Mouse (Mus musculus) lung, embryonic 16.5 days (tissue): ENCODE results near the gene Ccdc36. TPM values are rescaled to one million over a fixed set of nuclear protein-coding genes. Genes with fewer than 3 reads are reported as not detected.

Experiments
- ATAC-seq: fragments of 200-750 bp; cut with Nextera tagmentation; 2 replicates; pipeline ENCODE4 v1.8.0; 2017; ENCODE audit warnings: low read depth, mild to moderate bottlenecking, moderate library complexity
- H3K27ac ChIP-seq: fragments of 300-500 bp; sonication (generic); 2 replicates; pipeline ENCODE4 v1.5.1; 2014; ENCODE audit warnings: mild to moderate bottlenecking, control low read depth, low read length
- H3K27me3 ChIP-seq: fragments of 300-500 bp; sonication (generic); 2 replicates; pipeline ENCODE4 v1.6.1; 2014; ENCODE audit warnings: low read depth, low read length, mixed read lengths; ENCODE audit not compliant: control insufficient read depth, insufficient read depth
- H3K36me3 ChIP-seq: fragments of 300-500 bp; sonication (generic); 2 replicates; pipeline ENCODE4 v1.6.1; 2014; ENCODE audit warnings: low read length; ENCODE audit not compliant: control insufficient read depth, insufficient read depth
- H3K4me1 ChIP-seq: fragments of 300-500 bp; sonication (generic); replicated peaks from 2 replicates; pipeline ENCODE4 v1.6.1; 2014; ENCODE audit warnings: low read length, mixed read lengths; ENCODE audit not compliant: control insufficient read depth, insufficient read depth
- H3K4me2 ChIP-seq: fragments of 300-500 bp; sonication (generic); 2 replicates; pipeline ENCODE4 v1.6.1; 2014; ENCODE audit warnings: low read depth, low read length, control low read depth
- H3K4me3 ChIP-seq: fragments of 300-500 bp; sonication (generic); 2 replicates; pipeline ENCODE4 v1.5.1; 2014; ENCODE audit warnings: mild to moderate bottlenecking, low read length, control low read depth
- H3K9ac ChIP-seq: fragments of 300-500 bp; sonication (generic); 2 replicates; pipeline ENCODE4 v1.6.1; 2014; ENCODE audit warnings: low read length, control low read depth
- H3K9me3 ChIP-seq: fragments of 300-500 bp; sonication (generic); 2 replicates; pipeline ENCODE4 v1.6.1; 2016; ENCODE audit warnings: low read length; ENCODE audit not compliant: control insufficient read depth
- WGBS: fragments of 180-500 bp; shearing (Covaris S2); extraction: QIAGEN DNeasy Blood & Tissue Kit; methylation state at CpG from one replicate; pipeline ENCODE4 v1.1.7; 2014; 5-methylcytosine and 5-hydroxymethylcytosine counted together
- polyA plus RNA-seq: library from polyadenylated mRNA; unstranded; fragments of >200 nt; fragmentation: Nextera tagmentation; extraction: Ambion mirVana; gene quantifications from 2 replicates; pipeline ENCODE4 v1.2.1, GENCODE M21; 2015

Ccdc36 gene
- polyA plus RNA-seq, 1 experiment from 2014 or later, result 2.6 TPM

- Histone ChIP-seq H3K4me2 (no peak overlapping the region), H3K27ac (no peak overlapping the region), H3K36me3 (peaks cover 22% of the 10 kb centered on the region), H3K27me3 (no peaks in the 10 kb centered on the region), H3K4me1 (no peaks in the 10 kb centered on the region), H3K4me3 (no peak overlapping the region), H3K9me3 (no peaks in the 10 kb centered on the region), H3K9ac (no peak overlapping the region)
- ATAC-seq, result no peak
- WGBS, result 91% methylated on average over 6 of the region's 6 CpGs
Observed at GRCm38 (mm10) chr9:108394191-108394590, 34.1 kb downstream of the Ccdc36 start.

DNA sequence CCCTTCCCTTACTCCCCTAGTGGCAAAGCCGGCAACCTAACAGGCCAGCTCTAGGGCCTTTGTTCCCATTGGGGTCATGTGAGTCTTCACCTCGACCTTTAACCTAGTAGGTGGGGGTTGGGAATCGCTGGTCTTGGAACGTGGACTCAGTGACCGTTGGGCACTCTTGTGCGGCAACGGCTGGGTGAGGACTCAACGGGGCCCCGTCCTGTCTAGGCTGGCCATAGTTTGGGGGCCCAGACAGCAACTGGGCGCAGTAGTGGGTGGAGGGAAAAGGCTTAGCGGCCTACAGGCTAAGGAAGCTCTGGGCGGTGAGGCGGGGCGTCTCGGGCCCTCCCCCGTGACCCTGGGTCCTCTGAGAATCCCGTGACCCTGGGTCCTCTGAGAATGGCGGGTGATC, 35.6 kb downstream of the Ccdc36 start, which contains the start of gene 1700102P08Rik:
TSS of gene 1700102P08Rik (plus strand) at position 130 of the 400 bp plus-strand sequence.
- no peaks in the 10 kb centered on the region for H3K4me1 ChIP-seq
- H3K27me3 ChIP-seq, result no peaks in the 10 kb centered on the region
- no peak within 1 kb of the TSS for H3K27ac ChIP-seq
- H3K4me3 ChIP-seq, result no peak within 1 kb of the TSS
- no peaks in the 10 kb centered on the region for H3K9me3 ChIP-seq
- 74% methylated on average over 18 of the region's 18 CpGs for WGBS
- ATAC-seq, result no peak
- no peak within 1 kb of the TSS for H3K4me2 ChIP-seq
- no peak within 1 kb of the TSS for H3K9ac ChIP-seq
- H3K36me3 ChIP-seq, result peaks cover 32% of the 10 kb centered on the region

DNA sequence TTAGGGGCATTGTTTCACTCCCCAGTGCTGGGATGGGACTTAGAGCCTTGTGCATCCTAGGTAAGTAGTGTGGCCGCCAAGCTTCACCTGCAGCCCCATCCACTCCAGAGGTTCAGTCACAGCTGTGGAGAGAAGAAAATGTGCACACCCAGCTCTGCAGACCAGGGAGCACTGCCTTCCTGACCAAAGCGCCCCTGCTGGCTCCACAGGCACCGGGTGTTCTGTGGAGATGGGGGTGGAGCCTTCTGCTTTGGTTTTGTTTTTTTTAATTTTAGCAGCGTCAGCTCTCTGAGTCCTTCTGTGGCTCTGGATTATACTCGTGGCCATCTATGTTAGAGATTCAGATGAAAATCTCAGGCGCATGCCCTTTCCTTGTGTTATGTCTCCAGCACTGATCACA, 39.1 kb downstream of the Ccdc36 start:
- no peak overlapping the region for H3K4me2 ChIP-seq
- H3K9ac ChIP-seq, result no peak overlapping the region
- no peaks in the 10 kb centered on the region for H3K9me3 ChIP-seq
- ATAC-seq, result no peak
- 74% methylated on average over 6 of the region's 6 CpGs for WGBS
- no peak overlapping the region for H3K4me3 ChIP-seq
- H3K27ac ChIP-seq, result no peak overlapping the region
- H3K4me1 ChIP-seq, result no peaks in the 10 kb centered on the region
- peaks cover 56% of the 10 kb centered on the region for H3K36me3 ChIP-seq
- H3K27me3 ChIP-seq, result no peaks in the 10 kb centered on the region

- Histone ChIP-seq H3K4me3 (no peak overlapping the region), H3K27ac (no peak overlapping the region), H3K27me3 (no peaks in the 10 kb centered on the region), H3K4me1 (no peaks in the 10 kb centered on the region), H3K9ac (no peak overlapping the region), H3K9me3 (no peaks in the 10 kb centered on the region), H3K4me2 (no peak overlapping the region), H3K36me3 (peaks cover 60% of the 10 kb centered on the region)
- 72% methylated on average over 10 of the region's 10 CpGs for WGBS
- no peak for ATAC-seq
Observed at GRCm38 (mm10) chr9:108388601-108389000, 39.7 kb downstream of the Ccdc36 start.

DNA sequence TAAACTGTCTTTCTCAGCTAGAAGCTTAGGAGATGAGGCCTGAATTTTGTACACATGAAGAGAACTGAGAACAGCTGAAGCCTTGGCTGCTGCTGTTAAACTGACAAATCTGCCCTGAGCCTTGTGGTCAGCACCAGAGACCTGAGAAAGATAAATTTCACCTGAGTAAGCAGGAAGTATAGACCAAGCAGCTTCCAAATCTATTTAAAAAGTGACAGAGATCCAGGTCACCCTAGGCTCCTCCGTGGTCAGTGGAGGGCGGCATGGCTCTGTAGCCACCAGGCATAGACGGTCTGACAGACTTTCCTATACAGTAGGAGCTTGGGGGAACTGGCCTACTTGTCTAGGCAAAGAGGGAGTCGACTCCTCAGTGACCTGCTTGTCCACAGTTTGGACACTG, 41.5 kb downstream of the Ccdc36 start:
- WGBS, result 83% methylated on average over 4 of the region's 4 CpGs
- no peak overlapping the region for H3K4me2 ChIP-seq
- no peak overlapping the region for H3K4me3 ChIP-seq
- no peaks in the 10 kb centered on the region for H3K9me3 ChIP-seq
- no peak for ATAC-seq
- H3K4me1 ChIP-seq, result no peaks in the 10 kb centered on the region
- H3K27me3 ChIP-seq, result no peaks in the 10 kb centered on the region
- no peak overlapping the region for H3K9ac ChIP-seq
- H3K36me3 ChIP-seq, result peaks cover 59% of the 10 kb centered on the region
- no peak overlapping the region for H3K27ac ChIP-seq

DNA sequence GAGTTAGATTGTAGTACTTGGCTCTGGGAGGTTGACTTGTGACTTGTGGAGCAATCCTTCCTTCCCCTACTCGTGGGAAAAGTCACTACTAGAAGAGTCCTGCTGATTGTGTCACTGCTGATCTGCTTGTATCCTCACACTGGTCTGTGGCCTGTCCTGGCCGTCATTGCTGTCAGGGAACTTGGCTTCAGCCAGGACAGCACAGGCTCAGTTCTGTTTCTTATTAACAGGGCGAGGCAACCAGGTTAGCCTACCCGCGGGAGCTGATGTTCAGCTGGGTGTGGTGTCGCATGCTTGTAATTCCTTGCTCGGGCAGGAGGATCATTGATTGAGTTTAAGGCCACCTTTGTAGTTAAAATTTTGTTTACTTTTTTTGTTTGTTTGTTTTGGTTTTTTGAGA, 43.3 kb downstream of the Ccdc36 start:
- Histone ChIP-seq H3K9me3 (no peaks in the 10 kb centered on the region), H3K27ac (no peak overlapping the region), H3K4me2 (no peak overlapping the region), H3K27me3 (no peaks in the 10 kb centered on the region), H3K4me1 (no peaks in the 10 kb centered on the region), H3K4me3 (no peak overlapping the region), H3K36me3 (peaks cover 68% of the 10 kb centered on the region), H3K9ac (no peak overlapping the region)
- 68% methylated on average over 7 of the region's 7 CpGs for WGBS
- ATAC-seq, result no peak

DNA sequence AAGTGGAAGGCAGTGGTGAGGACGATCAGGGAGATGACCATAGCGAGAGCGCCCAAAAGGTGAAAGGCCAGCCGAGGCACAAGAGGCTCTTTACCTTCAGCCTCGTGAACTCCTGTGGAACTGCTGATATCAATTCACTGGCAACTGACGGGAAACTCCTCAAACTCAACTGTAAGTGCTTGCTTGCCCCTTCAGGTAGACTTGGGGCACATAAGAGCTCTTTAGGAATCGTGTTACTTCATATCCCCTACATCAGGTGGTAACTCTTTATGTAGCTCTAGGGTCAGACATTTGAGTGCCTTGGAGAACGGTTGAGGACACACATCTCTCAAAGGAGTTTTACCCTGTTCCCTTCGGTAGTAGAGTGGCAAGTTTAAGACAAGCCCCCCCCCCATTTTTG, 46.9 kb downstream of the Ccdc36 start:
- peaks cover 61% of the 10 kb centered on the region for H3K36me3 ChIP-seq
- H3K4me1 ChIP-seq, result no peaks in the 10 kb centered on the region
- H3K4me2 ChIP-seq, result no peak overlapping the region
- H3K27me3 ChIP-seq, result no peaks in the 10 kb centered on the region
- no peak for ATAC-seq
- H3K27ac ChIP-seq, result no peak overlapping the region
- H3K9ac ChIP-seq, result no peak overlapping the region
- H3K9me3 ChIP-seq, result no peaks in the 10 kb centered on the region
- H3K4me3 ChIP-seq, result no peak overlapping the region
- WGBS, result 71% methylated on average over 9 of the region's 9 CpGs

DNA sequence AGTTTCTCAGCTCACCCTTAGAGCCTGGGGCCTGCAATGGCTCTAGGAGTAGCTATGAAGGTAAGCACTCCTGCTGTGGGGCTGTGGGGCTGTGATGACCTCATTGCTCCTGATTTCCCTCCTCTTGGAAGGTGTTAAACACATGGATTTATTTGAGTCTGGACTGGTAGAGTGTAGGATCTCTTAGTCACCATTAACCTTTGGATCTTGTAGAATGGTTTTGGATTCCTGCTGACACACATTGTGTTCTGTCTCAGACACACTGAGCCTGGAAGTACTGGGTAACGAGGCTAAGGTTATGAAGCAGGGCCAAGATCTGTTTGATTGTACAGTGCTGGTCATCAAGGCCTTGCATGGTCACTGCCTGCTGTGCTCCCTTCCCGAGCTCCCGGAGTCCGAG, 49.0 kb downstream of the Ccdc36 start:
- no peaks in the 10 kb centered on the region for H3K27me3 ChIP-seq
- no peak overlapping the region for H3K9ac ChIP-seq
- no peak overlapping the region for H3K4me2 ChIP-seq
- no peak overlapping the region for H3K4me3 ChIP-seq
- H3K36me3 ChIP-seq, result peaks cover 57% of the 10 kb centered on the region
- WGBS, result 89% methylated on average over 4 of the region's 4 CpGs
- ATAC-seq, result no peak
- H3K27ac ChIP-seq, result no peak overlapping the region
- H3K4me1 ChIP-seq, result no peaks in the 10 kb centered on the region
- H3K9me3 ChIP-seq, result no peaks in the 10 kb centered on the region

DNA sequence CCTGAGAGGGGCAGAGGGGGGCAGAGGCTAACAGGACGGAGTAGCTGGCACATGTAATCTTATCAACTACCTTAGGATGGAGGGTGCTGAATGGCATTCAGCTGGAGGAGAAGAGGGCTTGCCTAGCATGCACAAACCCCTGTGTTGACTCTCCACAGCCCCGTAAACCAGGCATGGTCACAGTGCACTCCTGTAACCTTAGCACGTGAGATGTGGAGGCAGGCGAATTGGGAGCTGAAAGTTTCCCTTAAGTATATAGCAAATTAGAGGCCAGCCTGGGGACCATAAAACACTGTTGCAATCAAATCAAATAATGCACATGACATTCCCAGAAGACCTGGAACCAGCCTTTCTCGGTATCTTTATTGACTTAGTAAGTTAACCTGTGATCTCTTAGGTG, 49.5 kb downstream of the Ccdc36 start:
- H3K4me1 ChIP-seq, result no peaks in the 10 kb centered on the region
- no peak overlapping the region for H3K4me3 ChIP-seq
- no peak for ATAC-seq
- peaks cover 57% of the 10 kb centered on the region for H3K36me3 ChIP-seq
- H3K27me3 ChIP-seq, result no peaks in the 10 kb centered on the region
- H3K9ac ChIP-seq, result no peak overlapping the region
- WGBS, result 84% methylated on average over 5 of the region's 5 CpGs
- H3K4me2 ChIP-seq, result no peak overlapping the region
- no peak overlapping the region for H3K27ac ChIP-seq
- no peaks in the 10 kb centered on the region for H3K9me3 ChIP-seq

- H3K27ac ChIP-seq, result no peak overlapping the region
- H3K4me1 ChIP-seq, result no peaks in the 10 kb centered on the region
- ATAC-seq, result no peak
- H3K9me3 ChIP-seq, result no peaks in the 10 kb centered on the region
- H3K4me2 ChIP-seq, result no peak overlapping the region
- H3K9ac ChIP-seq, result no peak overlapping the region
- H3K36me3 ChIP-seq, result peaks cover 60% of the 10 kb centered on the region
- H3K4me3 ChIP-seq, result no peak overlapping the region
- H3K27me3 ChIP-seq, result no peaks in the 10 kb centered on the region
- 71% methylated on average over 9 of the region's 9 CpGs for WGBS
Observed at GRCm38 (mm10) chr9:108378234-108378633, 50.0 kb downstream of the Ccdc36 start.
